Mouse (Mus musculus) C2C12 (cell line): Measurements from ENCODE around the gene Dnajc16.

ENCODE experiments used
- CTCF ChIP-seq: IDR thresholded peaks from one replicate; pipeline ENCODE4 v1.5.1; 2011; ENCODE audit not compliant: control insufficient read depth, insufficient read depth, insufficient read length
- MAX ChIP-seq: IDR thresholded peaks from one replicate; pipeline ENCODE4 v1.6.1; 2011; ENCODE audit warnings: mild to moderate bottlenecking, control low read depth
- MYOG ChIP-seq: IDR thresholded peaks from one replicate; pipeline ENCODE4 v1.6.1; 2011; ENCODE audit not compliant: control insufficient read depth, insufficient read length; ENCODE audit errors: extremely low read depth
- USF1 ChIP-seq: IDR thresholded peaks from one replicate; pipeline ENCODE4 v1.6.1; 2011; ENCODE audit warnings: low read depth, mild to moderate bottlenecking, control low read depth, moderate library complexity

DNA sequence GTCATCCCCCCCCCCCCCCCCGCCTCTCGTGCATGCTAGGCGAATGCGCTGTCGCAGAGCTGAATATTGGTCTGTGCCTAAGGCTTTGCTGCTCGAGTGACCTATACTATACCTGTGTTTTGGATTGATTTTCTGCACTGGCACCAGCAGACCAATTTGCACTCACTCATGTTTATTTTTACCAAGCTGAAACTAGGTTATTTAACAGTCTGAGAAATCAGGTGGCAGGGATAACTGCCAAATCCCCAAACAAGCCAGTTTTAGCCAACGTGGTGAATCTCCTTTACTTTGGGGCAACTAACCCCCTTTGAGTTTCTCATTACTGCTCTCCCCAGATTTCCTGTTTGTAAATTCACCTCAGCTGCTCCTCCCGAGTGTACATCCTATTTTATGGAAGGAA, 1.2 kb upstream of the Dnajc16 start:
- TF ChIP-seq CTCF (no peak), MYOG (no peak), USF1 (no peak), MAX (no peak)
